Mouse (Mus musculus) 416B (cell line): ENCODE measurements at regions not wholly inside any gene's neighbourhood (a gene's known extent, or its start where the extent isn't known, plus 50 kb on each side); places are given as distances from the start of the nearest gene placed in this dataset.

Experiments
- DNase-seq: peaks from one replicate; pipeline ENCODE4 v3.0.0; 2011; ENCODE audit warnings: low read depth

DNA sequence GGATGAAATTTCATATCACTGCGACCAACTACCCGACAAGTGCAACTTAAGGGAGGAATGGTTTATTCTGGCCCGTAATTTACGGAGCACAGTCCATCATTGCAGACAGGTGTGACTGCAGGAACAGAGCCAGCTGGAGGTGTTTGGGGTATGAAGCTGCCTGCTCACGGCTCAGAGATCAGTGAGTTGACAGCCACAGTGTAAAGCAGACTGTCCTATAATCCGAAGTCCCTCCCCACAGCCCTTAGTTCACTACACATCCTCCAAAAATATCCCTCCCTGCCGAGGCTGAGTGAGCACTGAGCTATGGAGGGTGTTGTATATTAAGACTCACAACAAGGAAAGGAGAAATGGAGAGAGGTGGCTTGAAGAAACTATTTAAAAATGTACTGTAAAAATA lies 88.0 kb upstream of the Ednrb start:
- DNase-seq, result no peak

DNA sequence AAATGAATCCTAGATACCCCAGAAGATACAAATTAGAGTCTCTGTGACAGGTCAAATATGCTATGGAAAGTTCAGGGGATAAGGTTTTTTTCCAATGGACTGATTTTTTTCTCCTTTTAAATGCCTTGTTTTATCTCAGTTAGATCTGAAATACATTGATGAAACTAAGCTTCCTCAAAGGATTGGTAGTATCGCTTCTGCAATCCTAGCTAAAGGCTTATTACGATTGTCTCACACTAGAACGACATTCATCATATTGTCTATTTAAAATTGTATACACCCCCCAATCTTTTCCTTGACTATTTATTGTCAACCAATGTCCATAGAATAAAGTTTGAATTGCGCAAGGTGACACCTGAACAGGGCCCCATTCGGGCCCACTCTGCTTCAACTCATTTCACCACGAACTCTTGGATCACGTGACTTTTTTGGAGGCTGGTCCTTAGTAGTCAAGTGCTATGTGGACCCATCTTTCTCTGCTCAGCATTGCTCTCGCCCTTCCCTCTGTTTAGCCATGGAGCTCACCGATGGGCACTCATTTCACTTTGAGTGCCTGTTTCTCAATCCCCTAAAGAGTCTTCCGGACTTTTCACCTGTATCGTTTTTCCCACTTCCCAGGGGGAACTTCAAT lies 85.6 kb upstream of the Ednrb start:
- DNase-seq, result no peak

DNA sequence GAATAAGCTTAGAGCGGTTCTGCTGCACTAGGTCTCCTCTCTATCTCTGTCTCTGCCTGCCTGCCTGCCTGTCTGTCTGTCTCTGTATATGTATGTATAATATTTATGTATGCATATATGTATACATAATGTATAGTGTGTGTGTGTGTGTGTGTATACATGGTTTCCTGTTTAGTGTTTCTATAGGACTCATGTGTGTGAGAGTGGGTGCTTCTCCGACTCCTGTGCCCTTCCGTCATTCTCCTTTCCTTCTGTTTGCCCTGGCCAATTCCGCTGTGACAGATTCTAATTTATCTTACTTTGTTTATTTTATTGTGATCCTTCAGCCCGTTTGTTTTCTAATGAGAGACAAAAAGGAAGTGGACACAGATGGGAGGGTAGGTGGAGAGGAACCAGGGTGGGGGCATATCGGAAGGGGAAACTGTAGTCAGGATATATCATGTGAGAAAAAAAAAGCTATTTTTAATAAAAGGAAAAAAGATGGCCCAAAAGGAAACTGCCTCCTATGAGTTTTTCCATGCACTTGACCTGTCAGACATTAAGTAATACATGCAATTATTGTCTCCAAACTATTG lies 85.0 kb upstream of the Ednrb start:
- DNase-seq, result no peak

DNA sequence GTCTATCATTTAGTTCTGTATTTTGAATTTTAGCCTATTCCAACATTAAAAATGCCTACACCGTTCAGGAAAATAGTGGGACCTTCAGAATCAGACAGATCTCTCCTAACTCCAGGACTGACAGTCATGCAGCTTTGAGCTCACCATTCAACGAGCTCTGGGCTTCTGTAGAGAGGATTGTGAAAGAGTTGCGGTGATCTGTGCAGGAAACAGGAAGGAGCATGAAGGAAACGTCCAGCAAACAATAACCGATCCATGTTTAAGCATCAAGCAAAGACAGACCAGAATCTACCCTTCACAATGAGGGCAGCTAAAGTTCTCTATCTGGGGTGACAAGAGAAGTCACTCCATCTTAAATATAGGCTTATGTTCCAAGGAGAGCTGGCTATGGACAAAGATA lies 76.0 kb upstream of the Ednrb start:
- DNase-seq, result peak; percentile 96

DNA sequence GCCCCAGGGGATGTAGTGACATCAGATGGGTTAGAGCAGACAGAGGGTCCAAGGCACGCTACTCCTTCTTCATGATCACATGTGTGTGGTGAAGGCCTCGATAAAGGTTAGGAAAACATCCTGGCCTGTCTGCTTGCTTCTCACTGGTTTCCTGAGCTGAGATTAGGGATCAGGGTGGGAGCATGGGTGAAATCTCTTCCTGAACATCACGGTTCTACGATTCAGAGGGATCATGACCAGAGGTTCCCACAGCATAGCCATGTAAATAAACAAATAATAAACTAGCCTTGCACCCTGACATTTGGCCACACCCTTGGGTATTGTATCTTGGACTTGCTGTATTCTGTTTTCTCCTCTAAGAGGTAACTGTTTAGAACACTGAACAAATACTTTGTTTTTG lies 75.2 kb upstream of the Ednrb start:
- no peak for DNase-seq

DNA sequence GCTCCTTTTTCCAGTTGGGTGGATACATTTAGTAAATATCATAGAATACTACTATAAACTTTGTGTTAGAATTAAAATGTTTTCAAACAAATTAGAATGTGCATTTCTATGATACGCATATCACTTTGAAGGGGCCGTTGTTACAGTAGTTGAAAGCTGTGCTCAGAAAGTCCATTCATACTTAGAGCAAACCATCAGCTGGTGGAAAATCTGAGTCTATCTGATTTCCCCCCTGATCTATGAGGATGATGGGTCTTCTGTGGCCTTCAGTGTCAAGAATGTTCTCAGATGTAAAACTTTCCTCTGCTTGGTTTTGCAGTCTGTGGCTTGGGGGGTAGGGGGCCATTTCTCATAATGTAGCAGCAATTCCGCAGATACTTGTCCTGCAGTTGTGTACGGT lies 69.3 kb upstream of the Ednrb start:
- DNase-seq, result peak; percentile 28

DNA sequence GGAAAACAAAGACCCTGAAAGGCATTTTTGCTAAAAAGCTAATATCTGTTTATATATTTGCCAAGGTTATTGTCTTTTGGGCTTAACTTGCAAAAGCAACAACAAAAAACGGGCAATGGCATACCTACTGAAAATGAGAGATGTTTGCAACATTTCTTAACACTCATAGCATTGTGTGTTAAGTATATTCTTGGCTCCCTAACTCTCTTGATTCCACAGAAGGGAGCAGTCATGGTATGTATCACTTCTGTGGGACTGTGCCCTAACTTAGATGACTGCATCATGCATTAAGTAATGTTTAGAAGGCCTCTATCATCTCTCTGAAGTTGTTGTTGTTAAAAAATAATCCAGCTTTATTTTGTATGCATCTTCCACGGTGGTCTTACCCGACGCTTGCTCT lies 67.5 kb upstream of the Ednrb start:
- DNase-seq, result no peak

DNA sequence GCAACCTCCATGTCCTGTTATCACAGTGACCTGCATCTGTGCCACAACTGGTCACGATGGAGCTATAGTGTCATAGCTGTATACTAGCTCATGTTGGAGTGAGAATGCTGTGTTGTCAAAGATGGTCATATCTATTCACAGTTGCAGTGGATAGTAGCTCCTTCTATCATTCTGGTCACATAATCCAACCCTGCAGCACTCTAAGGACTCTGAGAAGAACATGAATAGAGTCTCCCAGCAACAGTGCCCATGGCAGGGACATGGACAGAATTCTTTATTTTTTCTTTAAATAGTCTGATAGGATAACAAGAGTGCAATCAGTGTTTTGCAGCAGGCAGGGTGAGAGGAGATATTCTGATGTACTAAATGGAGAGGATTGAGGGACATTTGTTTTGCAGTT lies 67.1 kb upstream of the Ednrb start:
- no peak for DNase-seq

DNA sequence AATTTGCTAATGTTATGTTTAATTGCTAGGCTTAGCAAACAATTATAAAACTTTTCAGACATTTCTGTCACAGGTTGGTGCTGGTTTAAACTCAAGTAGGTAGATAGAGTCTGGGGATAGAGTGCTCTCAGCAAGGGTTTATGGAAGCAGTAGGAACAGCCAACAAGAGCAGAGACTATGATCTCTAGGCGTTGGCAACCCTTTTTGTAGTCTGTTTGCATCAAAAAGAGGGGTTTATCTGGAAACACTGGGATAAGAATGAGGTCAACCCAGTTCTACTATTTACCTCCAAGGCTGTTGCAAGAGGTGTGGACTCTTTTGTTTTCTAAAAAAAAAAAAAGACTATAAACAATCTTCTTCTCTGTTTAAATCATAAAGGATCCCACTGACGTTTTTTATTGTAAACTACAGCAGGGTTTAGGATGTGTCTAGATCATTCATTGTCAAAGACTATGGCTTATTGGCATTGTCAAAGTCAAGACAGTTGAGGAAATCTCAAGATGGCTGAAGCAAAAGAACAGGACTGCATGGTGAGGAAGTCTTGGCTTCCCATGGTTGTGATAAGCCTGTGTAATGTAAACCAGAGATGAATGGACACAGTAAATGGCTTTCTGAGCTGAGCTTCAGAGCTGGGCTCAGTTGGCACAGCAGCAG lies 62.3 kb upstream of the Ednrb start:
- DNase-seq, result no peak

DNA sequence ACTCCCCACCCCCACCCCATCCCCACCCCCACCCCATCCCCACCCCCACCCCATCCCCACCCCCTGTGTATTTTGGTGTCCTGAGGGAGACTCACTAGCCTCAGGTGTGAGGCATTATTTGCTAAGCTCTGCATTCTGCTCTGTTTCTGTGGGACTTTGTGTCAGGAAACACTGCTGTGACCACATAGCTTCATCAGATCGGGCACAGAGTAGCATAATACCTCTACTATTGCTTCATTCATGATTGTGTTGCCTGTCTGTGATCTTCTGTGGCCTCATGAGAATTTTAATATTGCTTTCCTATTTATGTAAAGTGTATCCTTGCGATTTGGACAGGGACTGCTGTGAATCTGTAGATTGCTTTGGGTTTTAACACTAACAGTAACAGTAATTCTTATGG lies 56.6 kb upstream of the Ednrb start:
- peak; percentile 64 for DNase-seq

DNA sequence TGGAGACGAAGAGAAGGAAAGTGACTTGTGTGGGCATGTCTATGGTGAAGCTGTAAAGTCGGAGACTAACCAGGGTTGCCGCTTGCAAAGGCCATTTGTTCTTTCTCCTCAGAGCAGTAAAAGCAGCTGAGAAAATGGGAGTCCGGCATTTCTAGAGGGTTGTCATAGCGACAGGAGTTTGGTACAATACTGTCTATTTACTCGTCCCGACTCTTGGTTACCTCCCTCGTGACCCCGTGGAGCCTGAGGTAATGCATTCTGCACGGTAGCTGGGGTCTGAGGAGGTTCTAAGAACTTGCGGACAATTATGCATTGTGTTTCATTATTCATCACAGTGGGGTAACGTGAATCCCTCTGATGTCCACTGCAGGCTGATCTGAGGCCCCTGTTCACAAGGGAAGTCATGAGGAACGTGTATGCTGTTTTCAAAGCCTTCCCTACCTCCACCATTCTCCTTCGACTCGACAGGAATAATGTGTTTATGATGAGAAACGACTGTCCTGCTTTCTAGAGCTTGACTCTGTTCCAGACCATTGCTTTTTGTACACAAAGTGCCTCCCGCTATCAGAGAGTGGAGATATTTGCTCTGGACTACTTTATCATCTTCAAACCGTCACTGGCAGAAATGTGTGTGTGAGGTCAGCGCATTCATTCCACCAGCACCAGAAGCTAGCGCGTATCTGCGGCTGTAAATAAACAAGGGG lies 55.1 kb upstream of the Ednrb start:
- no peak for DNase-seq

DNA sequence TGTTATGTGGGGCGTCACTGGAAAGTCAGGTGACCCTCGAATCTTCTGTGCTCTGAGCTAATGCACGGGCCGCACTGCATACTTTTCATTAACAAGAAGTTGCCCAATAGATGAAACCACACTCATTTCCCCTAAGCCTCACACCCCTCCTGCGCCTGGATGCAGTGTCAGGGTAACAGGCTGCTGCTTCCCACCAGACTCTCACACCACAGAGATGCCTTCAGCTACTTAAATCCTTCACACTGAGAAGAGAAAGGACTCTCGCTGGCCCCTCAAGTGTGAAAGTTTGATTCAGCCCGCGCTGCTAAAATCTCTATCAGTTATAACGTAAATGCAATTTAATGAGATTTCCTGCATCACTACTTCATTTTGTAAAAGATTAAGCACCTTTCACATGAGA lies 54.5 kb upstream of the Ednrb start:
- DNase-seq, result peak; percentile 91

DNA sequence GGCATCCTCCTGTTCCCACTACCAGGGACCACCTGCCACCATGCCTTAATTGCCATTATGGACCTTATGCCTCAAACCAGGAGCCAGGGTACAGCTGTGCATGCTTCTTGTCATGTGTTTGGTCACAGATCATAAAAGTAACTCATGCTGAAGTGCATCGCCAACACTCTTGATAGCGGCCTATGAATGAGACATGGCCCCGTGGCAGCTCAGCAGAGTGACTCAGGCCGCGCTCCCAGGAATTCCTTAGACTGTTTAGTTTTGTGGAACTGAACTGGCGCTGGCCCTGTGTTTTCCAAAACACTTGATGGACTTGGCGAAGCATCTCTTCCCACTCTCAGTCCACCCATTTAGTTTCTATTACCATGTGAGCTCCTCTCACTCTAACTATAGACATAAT lies 51.1 kb upstream of the Ednrb start:
- DNase-seq, result no peak
